Mouse (Mus musculus) thymus, adult 18-20 months (tissue): Measurements from ENCODE around the gene Sash1.

ENCODE experiments used
- DNase-seq, 2 experiments: peaks; one replicate each; pipeline ENCODE4 v3.0.0; 2022; ENCODE audit warnings: mixed read lengths in 2 of 2

Sash1 gene

GRCm38 (mm10) chr10:8787221-8787620 is 98.6 kb downstream of the Sash1 start:
- DNase-seq = no peak

GRCm38 (mm10) chr10:8785451-8786145 is 100.3 kb downstream of the Sash1 start:
- no peak for DNase-seq

- DNase-seq = no peak
These were observed 103.9 kb downstream of the Sash1 start for GRCm38 (mm10) chr10:8781876-8782372.

- no peak for DNase-seq
These were observed 106.0 kb downstream of the Sash1 start for GRCm38 (mm10) chr10:8779842-8780241.

- no peak for DNase-seq
These were observed 107.0 kb downstream of the Sash1 start for GRCm38 (mm10) chr10:8778845-8779244.

GRCm38 (mm10) chr10:8777552-8778253 is 108.2 kb downstream of the Sash1 start:
- no peak for DNase-seq

- DNase-seq = no peak
These were observed 109.1 kb downstream of the Sash1 start for GRCm38 (mm10) chr10:8776791-8777190.

- DNase-seq = no peak
These were observed 110.1 kb downstream of the Sash1 start for GRCm38 (mm10) chr10:8775794-8776193.

- no peak for DNase-seq
These were observed 113.2 kb downstream of the Sash1 start for GRCm38 (mm10) chr10:8772464-8773209.

GRCm38 (mm10) chr10:8770931-8771653 is 114.8 kb downstream of the Sash1 start:
- no peak for DNase-seq

- DNase-seq = no peak
These were observed 117.2 kb downstream of the Sash1 start for GRCm38 (mm10) chr10:8768654-8769053.

- DNase-seq = no peak
These were observed 118.5 kb downstream of the Sash1 start for GRCm38 (mm10) chr10:8767381-8767780.

GRCm38 (mm10) chr10:8765922-8766522 is 119.8 kb downstream of the Sash1 start:
- no peak for DNase-seq

GRCm38 (mm10) chr10:8762771-8763170 is 123.1 kb downstream of the Sash1 start:
- no peak for DNase-seq

- no peak for DNase-seq
These were observed 123.6 kb downstream of the Sash1 start for GRCm38 (mm10) chr10:8762209-8762701.

GRCm38 (mm10) chr10:8761656-8762055 is 124.2 kb downstream of the Sash1 start:
- DNase-seq = no peak

- no peak for DNase-seq
These were observed 125.3 kb downstream of the Sash1 start for GRCm38 (mm10) chr10:8760598-8760997.

- no peak for DNase-seq
These were observed 126.6 kb downstream of the Sash1 start for GRCm38 (mm10) chr10:8759228-8759627.

- DNase-seq = no peak
These were observed 128.4 kb downstream of the Sash1 start for GRCm38 (mm10) chr10:8757429-8757931.

- no peak for DNase-seq
These were observed 129.1 kb downstream of the Sash1 start for GRCm38 (mm10) chr10:8756604-8757354.

- no peak for DNase-seq
These were observed 132.5 kb downstream of the Sash1 start for GRCm38 (mm10) chr10:8753377-8753776.
